Mouse (Mus musculus) lung, postnatal 0 days (tissue): ENCODE measurements at regions not wholly inside any gene's neighbourhood (a gene's known extent, or its start where the extent isn't known, plus 50 kb on each side); places are given as distances from the start of the nearest gene placed in this dataset.
"Not testable (repeated sequence)": the region's sequence is repeated elsewhere in the genome, so short reads cannot be mapped to it uniquely, and the experiment has no call there.

Source experiments
- ATAC-seq: fragments of 200-750 bp; cut with Nextera tagmentation; 2 replicates; pipeline ENCODE4 v1.8.0; 2017; ENCODE audit warnings: moderate library complexity
- DNase-seq: peaks from one replicate; pipeline ENCODE4 v3.0.0-alpha.2; 2016; ENCODE audit warnings: low spot score
- H3K27ac ChIP-seq: fragments of 300-500 bp; sonication (generic); 2 replicates; pipeline ENCODE4 v1.5.1; 2014; ENCODE audit warnings: antibody characterized with exemption, mild to moderate bottlenecking, low read length, mixed read lengths
- H3K27me3 ChIP-seq: fragments of 300-500 bp; sonication (generic); replicated peaks from 2 replicates; pipeline ENCODE4 v1.6.1; 2014; ENCODE audit warnings: low read length, mixed read lengths; ENCODE audit not compliant: insufficient read depth
- H3K36me3 ChIP-seq: fragments of 300-500 bp; sonication (generic); 2 replicates; pipeline ENCODE4 v1.6.1; 2014; ENCODE audit warnings: low read length, mixed read lengths; ENCODE audit not compliant: insufficient read depth
- H3K4me1 ChIP-seq: fragments of 300-500 bp; sonication (generic); 2 replicates; pipeline ENCODE4 v1.6.1; 2014; ENCODE audit warnings: antibody characterized with exemption, low read depth, low read length, mixed read lengths; ENCODE audit not compliant: insufficient read depth
- H3K4me2 ChIP-seq: fragments of 300-500 bp; sonication (generic); replicated peaks from 2 replicates; pipeline ENCODE4 v1.6.1; 2014; ENCODE audit warnings: low read depth, mild to moderate bottlenecking, low read length, moderate library complexity, mixed read lengths
- H3K4me3 ChIP-seq: fragments of 300-500 bp; sonication (generic); 2 replicates; pipeline ENCODE4 v1.5.1; 2014; ENCODE audit warnings: low read depth, low read length
- H3K9ac ChIP-seq: fragments of 300-500 bp; sonication (generic); replicated peaks from 2 replicates; pipeline ENCODE4 v1.6.1; 2014; ENCODE audit warnings: low read depth, mild to moderate bottlenecking
- H3K9me3 ChIP-seq: fragments of 300-500 bp; sonication (generic); 2 replicates; pipeline ENCODE4 v1.6.1; 2016; ENCODE audit warnings: low read length, mixed read lengths
- CTCF ChIP-seq: IDR thresholded peaks from 2 replicates; pipeline ENCODE4 v1.5.1; 2016; ENCODE audit warnings: antibody characterized with exemption, mild to moderate bottlenecking
- EP300 ChIP-seq: IDR thresholded peaks from 2 replicates; pipeline ENCODE4 v1.6.1; 2016; ENCODE audit warnings: antibody characterized with exemption, mild to moderate bottlenecking, control low read depth
- WGBS: fragments of 180-500 bp; shearing (Covaris S2); extraction: QIAGEN DNeasy Blood & Tissue Kit; methylation state at CpG from one replicate; pipeline ENCODE4 v1.1.7; 2014; 5-methylcytosine and 5-hydroxymethylcytosine counted together

DNA sequence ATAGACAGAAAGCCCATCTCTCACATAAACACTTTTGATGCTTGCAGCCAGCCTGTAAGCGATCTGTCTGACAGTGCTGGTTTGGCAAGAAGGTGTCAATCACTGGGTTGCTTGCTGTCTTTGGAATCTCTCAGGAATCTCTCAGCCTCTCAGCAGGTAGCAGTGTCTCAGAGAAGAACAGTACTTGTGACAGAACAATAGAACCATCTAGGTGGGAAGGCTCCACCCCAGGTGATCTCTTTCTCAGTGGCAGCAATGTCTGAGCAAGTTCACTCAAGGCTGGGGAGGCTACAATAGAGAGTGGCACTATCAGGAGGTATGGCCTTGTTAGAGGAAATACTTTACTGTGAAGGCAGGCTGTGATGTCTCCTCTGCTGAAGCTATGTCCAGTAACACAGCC, 181.5 kb upstream of the Nrxn1 start:
- ATAC-seq: no peak
- Histone ChIP-seq H3K4me2 (no peak overlapping the region), H3K36me3 (no peaks in the 10 kb centered on the region), H3K4me1 (no peaks in the 10 kb centered on the region), H3K27ac (no peak overlapping the region), H3K4me3 (no peak overlapping the region), H3K27me3 (no peaks in the 10 kb centered on the region), H3K9ac (no peak overlapping the region), H3K9me3 (no peaks in the 10 kb centered on the region)
- DNase-seq: no peak
- TF ChIP-seq CTCF (no peak), EP300 (no peak)
- WGBS: 65% methylated on average over 1 of the region's 1 CpGs

DNA sequence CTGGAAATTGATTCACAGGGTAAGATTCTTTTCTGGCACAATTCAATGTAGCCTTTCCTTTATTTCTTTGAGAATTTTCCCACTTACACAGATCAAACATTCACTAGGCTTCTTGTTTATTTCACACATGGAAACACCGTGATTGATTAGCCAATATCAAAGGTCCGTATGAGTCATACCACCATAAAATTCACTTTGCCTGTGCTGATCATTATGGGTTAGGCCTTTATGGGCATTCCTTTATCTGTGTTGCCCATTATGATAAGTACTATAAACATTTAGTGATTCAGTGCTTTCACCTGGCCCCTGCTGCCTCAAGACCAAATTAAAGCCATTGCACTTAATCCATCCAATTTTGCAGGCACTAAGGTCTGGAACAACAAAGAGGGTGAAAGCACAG, 145.8 kb upstream of the Nrxn1 start:
- no peak for ATAC-seq
- no peak overlapping the region for H3K4me3 ChIP-seq
- H3K36me3 ChIP-seq: no peaks in the 10 kb centered on the region

DNA sequence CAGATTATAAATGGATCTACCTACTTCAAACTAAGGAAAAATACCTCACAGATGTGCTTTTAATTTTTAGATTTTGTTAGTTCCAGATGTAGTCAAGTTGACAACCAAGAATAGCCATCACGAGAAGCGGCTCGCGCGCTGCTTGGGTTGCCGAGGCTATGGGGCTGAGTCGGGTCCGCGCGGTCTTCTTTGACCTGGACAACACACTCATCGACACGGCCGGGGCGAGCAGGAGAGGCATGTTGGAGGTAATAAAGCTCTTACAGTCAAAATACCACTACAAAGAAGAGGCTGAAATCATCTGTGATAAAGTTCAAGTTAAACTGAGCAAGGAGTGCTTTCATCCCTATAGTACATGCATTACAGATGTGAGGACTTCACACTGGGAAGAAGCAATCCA, 143.8 kb upstream of the Nrxn1 start:
- not testable (repeated sequence) for H3K4me3 ChIP-seq, DNase-seq, H3K36me3 ChIP-seq, H3K27ac ChIP-seq, H3K4me1 ChIP-seq, H3K4me2 ChIP-seq, H3K9ac ChIP-seq, ATAC-seq, H3K9me3 ChIP-seq, H3K27me3 ChIP-seq
- 97% methylated on average over 14 of the region's 14 CpGs for WGBS

More for the DNA sequence above, 145.8 kb upstream of the Nrxn1 start:
- Histone ChIP-seq H3K9me3 (no peaks in the 10 kb centered on the region), H3K4me2 (no peak overlapping the region), H3K27me3 (no peaks in the 10 kb centered on the region), H3K4me1 (no peaks in the 10 kb centered on the region), H3K27ac (no peak overlapping the region), H3K9ac (no peak overlapping the region)
- 80% methylated on average over 2 of the region's 2 CpGs for WGBS
- TF ChIP-seq CTCF: no peak
- TF ChIP-seq EP300: no peak
- no peak for DNase-seq

DNA sequence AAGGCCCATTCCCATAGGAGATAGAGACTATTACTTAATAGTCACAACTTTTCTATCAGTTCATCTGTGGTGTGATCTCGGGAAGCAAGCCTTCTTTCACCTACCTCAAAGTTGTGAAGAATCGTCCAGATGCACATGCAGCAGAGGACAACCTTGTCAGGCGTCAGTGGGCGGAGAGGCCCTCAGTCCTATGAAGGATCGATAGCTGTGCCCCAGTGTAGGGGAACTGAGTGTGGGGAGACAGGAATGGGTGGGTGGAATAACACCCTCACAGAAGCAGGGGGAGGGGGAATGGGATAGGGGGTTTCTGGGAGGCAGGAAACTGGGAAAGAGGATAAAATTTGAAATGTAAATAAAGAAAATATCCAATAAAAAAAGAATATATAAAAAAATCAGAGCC, 133.5 kb upstream of the Nrxn1 start:
- H3K9me3 ChIP-seq: no peaks in the 10 kb centered on the region

DNA sequence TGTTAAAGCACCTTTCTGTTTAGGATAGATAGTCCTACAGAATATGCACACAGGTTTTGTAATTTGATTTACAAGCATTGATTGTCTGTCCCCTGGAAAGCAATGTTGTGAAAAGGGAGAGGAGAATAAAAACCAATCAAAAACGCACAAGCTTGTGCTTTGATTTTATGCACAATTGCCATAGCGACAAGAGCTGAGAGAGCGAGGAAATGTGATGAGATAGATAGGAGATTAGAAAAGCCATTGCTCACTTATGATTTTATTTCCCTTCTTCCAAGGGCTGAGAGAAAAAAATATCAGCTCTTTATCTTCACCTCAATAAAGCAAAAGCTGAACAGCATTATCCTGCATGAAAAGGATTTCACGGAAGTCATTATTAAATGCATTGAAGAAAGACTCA, 133.0 kb upstream of the Nrxn1 start:
- Histone ChIP-seq H3K4me2 (no peak overlapping the region), H3K27me3 (no peaks in the 10 kb centered on the region), H3K27ac (no peak overlapping the region), H3K36me3 (no peaks in the 10 kb centered on the region), H3K9ac (no peak overlapping the region), H3K4me1 (no peaks in the 10 kb centered on the region), H3K9me3 (no peaks in the 10 kb centered on the region), H3K4me3 (no peak overlapping the region)
- ATAC-seq (no peak), DNase-seq (no peak)
- TF ChIP-seq EP300 (no peak), CTCF (no peak)
- WGBS: 84% methylated on average over 4 of the region's 4 CpGs

More for the DNA sequence above, 133.5 kb upstream of the Nrxn1 start:
- TF ChIP-seq CTCF (no peak), EP300 (no peak)
- no peaks in the 10 kb centered on the region for H3K27me3 ChIP-seq
- H3K4me1 ChIP-seq: no peaks in the 10 kb centered on the region
- no peak overlapping the region for H3K27ac ChIP-seq
- H3K4me2 ChIP-seq: no peak overlapping the region
- H3K36me3 ChIP-seq: no peaks in the 10 kb centered on the region
- ATAC-seq (no peak), DNase-seq (no peak)
- 66% methylated on average over 5 of the region's 5 CpGs for WGBS
- no peak overlapping the region for H3K4me3 ChIP-seq
- H3K9ac ChIP-seq: no peak overlapping the region

GRCm38 (mm10) chr17:91216429-91216828, 123.6 kb upstream of the Nrxn1 start:
- Histone ChIP-seq H3K4me1 (no peaks in the 10 kb centered on the region), H3K36me3 (no peaks in the 10 kb centered on the region), H3K4me2 (no peak overlapping the region), H3K27me3 (no peaks in the 10 kb centered on the region), H3K27ac (no peak overlapping the region), H3K9ac (no peak overlapping the region), H3K9me3 (no peaks in the 10 kb centered on the region), H3K4me3 (no peak overlapping the region)
- ATAC-seq (no peak), DNase-seq (no peak)
- TF ChIP-seq CTCF: no peak
- TF ChIP-seq EP300: no peak

DNA sequence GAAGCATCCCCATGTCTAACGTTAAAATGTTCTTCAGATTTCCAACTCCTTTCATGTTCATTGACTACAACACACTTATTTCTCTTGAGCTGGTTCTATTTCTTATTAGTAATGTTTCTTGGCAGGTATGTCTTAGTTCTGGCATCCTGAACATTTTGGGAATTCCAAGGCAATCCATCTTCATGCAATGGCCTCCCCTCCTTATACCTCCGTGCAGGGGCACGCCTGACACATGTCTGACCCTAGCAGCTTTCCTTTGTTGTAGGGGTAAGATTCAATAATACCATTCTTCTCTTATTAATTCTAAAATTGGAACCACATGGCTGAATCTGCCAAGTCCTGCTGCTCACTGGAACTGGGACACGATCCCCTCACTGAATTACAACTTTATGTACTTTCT, 89.7 kb upstream of the Nrxn1 start:
- 78% methylated on average over 4 of the region's 4 CpGs for WGBS
- no peaks in the 10 kb centered on the region for H3K4me1 ChIP-seq
- no peaks in the 10 kb centered on the region for H3K9me3 ChIP-seq
- H3K27ac ChIP-seq: no peak overlapping the region
- H3K9ac ChIP-seq: no peak overlapping the region
- DNase-seq (no peak), ATAC-seq (no peak)
- H3K4me3 ChIP-seq: no peak overlapping the region
- H3K4me2 ChIP-seq: no peak overlapping the region
- H3K36me3 ChIP-seq: no peaks in the 10 kb centered on the region
- H3K27me3 ChIP-seq: no peaks in the 10 kb centered on the region
- TF ChIP-seq CTCF (no peak), EP300 (no peak)
